Mouse (Mus musculus): ENCODE data around the gene Fut8.

Fut8 gene

DNA sequence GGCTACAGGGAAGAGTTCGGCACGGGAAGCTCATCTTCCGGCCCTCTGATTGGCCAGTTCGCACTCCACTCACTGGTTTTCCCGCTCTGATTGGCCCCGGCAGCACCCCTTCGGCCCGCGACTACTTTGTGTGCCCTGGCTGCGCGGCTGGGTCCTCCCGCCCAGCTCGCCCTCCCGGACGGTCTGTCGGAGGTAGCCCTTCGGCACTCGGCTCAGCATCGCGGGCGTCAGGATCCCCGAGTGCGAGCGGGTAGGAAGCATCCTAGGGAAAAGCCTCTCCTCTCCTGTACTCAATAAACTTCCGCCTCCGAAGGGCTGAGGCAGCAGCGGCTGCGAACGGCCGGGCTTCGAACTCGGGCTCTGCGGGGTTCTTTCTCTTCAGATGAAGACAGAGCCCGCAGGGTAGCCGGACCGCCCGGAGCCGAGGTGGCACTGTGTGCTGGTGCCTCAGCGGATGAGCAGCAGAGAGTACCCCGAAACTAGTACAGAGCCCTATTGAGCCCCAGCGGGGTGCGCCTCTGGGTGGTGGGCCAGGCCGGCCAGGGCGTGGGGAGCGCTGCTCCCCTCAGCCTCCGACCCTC is at the start of gene Fut8:
Gene Fut8, plus strand, starts transcription at position 176 of the 581 bp plus-strand sequence.
- DNase-seq (ENCODE audit: low spot score in 2 of 2): peak; percentile 86 to 88

DNA sequence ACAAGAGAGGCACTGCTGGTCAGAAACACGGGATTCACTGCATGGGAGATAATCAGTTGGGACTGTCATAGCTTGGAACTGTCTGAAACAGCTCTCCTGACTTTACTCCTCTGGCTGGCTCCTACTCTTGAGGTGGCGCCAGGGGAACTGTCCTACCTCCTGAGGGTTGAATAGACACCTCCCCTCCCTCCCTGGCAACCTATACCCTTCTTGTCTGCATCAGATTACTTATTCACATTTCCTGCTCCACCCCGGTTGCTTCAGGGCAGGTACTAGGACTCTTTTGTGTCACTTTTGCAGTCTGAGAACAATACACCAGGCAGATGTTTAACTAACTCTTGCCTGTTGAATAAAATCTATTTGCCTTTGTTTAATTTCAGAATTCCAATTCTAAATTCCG is 48.8 kb upstream of the Fut8 start:
- DNase-seq (ENCODE audit: low spot score in 2 of 2): peak in 1 of 2 experiments; percentile 11

DNA sequence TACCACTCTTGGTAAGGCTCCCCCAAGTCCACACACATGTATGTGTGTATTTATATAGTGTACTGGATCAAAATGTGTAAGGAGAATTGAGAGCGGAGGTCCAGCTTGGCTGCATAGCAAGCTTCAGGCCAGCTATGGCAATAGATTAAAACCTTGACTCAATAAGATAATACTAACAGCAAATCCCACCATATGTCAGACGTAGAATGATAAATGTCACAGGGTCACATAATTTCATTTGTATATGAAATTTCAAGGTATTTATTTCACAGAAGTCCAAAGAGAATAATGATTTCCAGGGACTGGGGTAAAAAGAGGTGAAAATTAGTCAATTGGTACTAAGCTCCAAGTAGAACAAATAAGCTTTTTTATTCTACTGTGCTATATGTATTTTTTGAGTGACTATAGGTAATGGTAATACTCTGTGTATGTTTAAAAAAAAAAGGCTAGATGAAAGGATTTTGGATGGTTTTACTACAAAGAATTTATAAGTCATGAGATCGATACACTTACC is 47.9 kb upstream of the Fut8 start:
- DNase-seq (ENCODE audit: low spot score in 2 of 2): no peak

DNA sequence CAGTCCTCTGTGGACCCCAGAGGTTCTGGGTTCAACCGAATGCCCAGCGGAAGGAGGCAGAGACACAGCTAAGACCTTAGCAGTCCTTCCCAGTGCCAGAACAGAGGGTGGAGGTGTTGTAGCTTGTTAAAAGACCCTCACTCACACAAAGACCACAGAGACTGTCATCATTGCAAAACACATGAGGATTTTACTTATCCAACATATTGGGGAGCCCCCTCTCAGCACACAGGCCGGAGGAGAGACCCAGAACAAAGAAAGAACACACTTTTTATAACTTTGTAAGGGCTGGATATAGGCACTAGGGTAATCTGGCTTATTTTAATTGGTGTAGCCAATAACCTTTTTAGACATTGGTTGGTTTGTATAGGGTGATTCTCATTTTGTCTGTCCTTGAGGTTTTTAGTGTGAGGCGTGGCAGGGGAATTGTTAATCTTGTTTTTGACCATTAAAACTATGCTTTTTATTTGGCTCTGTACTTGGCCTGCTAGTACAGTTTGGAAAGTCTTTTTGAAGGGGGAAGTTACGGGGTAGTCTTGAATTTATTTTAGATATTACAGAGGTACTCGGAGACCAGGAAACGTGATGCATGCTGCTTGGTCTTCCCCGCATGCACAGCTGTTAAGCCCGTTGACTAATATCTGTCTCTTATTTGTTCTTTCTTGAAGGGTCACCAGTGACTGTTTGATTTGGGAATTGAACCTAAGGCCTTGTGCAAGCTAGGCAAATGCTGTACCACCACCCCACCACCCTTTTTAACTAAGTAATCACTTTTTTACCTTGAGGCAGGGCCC is 46.2 kb upstream of the Fut8 start:
- DNase-seq (ENCODE audit: low spot score in 2 of 2): no peak

DNA sequence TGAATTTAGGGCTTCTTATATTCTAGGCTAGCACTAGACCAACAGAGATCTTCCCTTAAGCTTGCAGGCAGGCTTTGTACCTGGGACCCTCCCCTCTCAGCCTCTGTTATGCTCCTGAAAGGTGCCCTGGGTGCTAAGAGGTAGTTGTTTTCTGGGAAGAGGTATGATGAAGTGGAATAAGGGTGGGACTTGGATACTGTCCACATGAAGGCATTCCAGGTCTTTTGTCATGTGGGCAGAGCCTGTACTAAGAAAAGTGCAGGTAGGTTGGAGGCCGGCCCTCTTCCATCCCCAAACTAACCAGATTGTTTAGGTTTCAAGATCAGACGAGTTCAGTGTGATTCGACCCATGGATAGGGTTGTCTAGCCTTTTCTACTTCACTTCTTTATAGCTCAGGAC is 45.2 kb upstream of the Fut8 start:
- DNase-seq (ENCODE audit: low spot score in 2 of 2): no peak

DNA sequence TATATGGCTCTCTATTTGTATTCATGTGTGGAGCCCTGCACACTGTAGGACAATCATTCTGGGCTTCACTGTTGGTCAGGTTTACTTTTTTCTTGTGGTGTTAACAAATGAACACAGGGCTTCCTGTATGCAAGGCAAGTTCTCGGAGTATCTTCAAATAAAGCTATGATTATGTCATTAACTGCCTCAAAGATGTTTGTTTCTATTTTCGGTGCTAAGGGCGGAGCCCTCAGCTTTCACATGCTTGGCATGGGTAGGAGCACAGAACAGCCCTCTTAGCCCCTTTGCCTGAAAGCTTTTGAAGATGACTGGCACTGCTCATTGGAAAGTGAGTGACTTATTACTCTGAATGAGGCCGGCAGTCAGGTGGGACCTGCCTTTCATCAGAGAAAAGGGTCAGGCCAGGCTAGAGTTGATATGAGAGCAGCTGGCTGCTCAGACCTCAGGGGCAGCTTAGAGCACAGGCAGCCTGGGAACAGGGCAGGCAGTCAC is 44.7 kb upstream of the Fut8 start:
- peak; percentile 21 to 25 for DNase-seq (ENCODE audit: low spot score in 2 of 2)

DNA sequence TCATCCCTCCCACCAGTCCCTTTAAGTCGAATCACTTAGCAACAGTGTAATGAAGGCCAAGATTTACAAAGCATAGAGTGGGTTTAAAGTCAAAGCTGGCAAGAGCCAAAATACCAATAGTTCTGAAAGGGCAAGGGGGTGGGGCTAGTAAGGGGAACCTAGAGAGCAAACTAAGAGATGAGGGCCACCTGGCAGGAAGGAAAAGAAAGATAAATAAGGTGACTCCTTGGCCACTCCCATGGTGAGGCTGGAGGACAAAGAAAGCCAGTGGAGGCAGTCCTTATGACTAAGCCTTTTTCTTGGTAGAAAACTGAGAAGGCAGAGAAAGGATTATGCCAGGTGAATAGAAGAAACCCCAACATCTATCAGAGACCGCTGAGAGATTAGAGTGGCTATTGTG is 42.9 kb upstream of the Fut8 start:
- peak; percentile 44 to 58 for DNase-seq (ENCODE audit: low spot score in 2 of 2)

DNA sequence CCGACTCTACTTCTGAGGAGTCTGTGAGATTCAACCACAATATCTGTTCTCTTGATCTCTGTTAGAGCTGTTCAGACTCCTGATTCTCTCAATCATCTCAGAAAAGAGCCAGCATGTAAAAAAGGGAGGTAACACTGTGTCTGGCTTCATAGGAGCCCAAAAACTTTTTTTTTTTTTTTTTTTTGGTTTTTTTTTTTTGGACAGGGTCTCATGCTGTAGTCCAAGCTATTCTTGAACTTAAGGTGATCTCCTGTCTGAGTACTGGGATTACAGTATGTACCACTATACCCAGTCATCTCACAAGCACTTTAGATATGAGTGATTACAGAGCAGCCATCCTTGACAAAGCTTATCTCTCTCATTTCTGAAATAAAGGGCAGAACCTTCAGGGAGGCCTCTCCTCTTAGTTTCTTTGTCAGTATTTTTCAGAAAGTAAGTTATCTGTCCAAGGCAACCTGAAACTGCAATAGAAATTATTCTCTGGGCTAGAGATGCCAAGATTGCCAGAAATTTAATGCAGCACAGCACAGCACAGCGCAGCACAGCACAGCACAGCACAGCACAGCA is 41.3 kb upstream of the Fut8 start:
- no peak for DNase-seq (ENCODE audit: low spot score in 2 of 2)

DNA sequence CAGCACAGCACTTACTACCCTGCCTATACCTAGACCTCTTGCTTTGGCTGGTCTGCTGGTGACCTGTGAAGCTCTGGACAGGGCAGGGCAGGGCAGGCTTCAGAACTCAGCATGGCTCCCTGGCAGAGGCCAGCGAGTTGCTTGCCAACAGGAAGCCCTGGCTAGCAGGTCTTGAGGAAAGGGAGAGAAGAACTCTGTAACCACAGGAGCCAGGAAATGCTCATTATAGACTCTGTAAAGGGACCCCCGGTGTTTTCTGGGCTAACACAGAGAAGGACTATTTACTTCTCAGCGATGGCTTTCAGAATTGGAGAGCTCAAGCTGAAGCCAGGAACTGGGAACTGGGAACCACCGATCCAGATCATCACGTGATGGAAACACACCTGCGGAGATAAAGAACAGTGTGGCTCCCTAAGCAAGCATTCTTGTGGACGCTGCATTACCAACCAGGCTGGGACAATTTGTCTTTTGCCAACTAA is 40.8 kb upstream of the Fut8 start:
- peak; percentile 13 to 27 for DNase-seq (ENCODE audit: low spot score in 2 of 2)

DNA sequence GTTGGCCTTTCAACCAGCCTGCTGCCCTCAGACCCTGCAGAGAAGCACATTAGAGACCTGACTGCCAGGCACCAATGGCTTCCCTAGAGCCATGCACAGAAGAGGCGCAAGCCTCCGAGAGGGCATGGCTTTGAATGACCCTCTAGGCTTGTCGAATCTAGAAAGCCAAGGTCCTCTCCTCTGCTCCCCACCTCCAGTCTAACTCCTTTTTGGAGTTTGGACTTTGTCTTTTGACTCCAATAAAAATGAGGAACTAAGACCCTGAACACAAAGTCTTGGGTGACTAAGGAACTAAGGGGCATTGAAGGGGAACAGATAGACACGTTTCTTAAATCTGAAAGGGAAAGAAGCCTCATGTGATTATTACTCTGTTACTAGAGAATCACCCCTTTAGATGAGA is 39.7 kb upstream of the Fut8 start:
- DNase-seq (ENCODE audit: low spot score in 2 of 2): no peak

DNA sequence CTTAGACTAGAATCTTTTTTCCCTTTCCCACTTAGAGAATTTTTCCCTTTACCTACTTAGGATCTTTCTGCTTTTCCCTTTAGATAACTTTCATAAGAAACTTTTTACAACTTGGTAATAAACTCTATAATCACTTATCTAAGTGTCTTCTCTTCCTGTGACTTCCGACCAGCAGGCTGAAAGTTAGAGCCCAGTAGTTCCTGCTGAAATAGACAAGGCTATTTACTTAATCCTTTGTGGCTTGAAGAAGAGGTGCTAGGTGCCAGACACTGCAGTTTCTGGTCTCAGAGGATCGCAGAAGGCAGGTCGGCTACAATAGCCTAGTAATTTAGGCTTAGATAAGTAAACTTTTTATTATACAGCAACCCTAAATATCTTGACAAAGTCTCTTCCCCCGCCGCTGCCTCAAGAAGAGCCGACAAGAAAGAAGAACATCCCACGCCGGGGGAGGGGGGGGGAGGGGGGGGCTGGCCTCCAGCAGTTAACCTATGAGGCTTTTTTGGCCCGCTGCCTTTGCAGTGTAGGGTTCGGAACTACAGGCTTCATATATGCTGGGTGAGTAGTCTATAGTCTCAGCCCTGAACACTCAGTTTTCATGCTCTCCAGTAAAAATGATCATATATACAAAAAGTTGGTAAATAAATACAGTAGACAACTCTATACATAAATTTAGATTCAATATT is 36.3 kb upstream of the Fut8 start:
- DNase-seq (ENCODE audit: low spot score in 2 of 2): no peak

DNA sequence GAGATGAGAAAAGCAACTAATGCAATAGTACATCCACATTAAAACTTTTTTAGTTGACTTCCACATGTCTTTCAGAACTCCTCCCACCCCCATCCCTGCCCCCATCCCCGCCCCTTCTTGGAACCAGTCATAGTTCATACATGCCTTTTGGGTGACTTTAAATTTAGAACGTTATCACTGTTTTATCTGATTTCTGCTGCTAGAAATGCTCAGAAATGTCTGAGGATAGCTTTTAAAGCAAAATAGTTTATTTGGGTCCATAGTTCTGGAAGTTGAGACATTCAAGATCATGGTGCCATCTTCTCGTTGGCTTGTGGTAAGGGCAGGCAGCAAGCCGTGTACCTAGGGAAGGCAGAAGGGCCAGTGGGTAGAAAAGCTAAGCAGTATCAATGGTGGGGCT is 34.8 kb upstream of the Fut8 start:
- DNase-seq (ENCODE audit: low spot score in 2 of 2): no peak

DNA sequence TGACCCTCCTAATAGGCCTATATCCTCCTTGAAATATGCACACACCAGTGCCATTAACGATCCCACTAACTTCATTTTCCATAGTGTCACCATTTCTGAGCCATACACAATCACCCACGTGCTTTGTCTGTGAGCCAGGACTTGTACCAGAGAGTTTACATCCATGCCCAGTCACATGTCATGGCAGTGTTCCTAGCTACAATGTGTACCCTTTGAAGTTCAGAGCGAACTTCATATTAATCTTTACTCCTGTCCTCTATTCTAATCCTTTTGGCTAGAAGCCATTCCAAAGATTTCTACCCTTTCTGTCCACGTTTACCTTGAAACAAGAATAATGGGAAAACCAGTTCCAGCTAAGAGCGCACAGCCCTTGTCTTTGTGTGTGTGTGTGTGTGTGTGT is 31.1 kb upstream of the Fut8 start:
- DNase-seq (ENCODE audit: low spot score in 2 of 2): no peak

DNA sequence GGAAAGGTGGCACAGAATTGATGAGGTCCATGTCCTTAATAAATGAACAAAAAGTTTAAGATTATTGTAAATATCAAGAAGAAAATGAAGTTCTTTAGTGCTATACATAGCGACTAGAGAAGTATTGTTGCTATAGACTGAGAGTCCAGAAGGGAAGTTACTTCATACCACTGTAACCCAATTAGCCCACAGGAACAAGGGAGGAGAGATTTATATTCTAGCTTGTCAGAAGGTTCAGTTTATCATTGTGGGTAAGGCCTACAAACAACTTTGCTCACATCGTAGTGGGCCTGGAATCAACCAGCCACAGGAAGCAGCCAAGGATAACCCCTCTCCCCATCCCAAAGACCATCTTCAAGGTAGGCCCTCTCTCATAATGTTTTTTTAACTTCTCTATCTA is 29.9 kb upstream of the Fut8 start:
- no peak for DNase-seq (ENCODE audit: low spot score in 2 of 2)

DNA sequence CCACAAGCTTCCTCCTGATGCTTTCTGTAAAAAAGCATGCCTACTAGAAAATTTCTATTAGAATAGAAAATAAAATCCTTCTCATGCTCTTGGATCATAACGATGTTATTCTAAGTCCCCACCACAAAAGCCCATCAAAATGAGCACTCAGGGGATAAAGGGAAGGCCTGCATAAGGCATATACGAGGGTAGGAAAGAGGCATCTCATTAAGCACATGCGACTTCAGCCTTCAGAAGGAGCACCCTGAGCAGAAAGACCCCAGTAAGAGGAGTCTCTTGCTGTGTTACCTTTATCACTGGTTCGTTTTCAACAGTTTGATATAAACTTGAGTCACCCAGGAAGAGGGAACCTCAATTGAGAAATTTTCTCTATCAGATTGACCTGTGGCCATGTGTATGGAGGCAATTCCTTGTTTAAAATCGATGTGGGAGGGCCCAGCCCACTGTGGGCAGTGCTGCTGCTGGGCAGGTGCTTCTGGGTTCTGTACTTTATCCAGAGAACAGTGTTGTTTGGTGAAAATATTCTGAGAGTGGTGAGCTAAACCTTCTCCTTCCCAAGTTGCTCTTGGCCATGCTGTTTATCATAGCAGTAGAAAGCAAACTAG is 29.2 kb upstream of the Fut8 start:
- no peak for DNase-seq (ENCODE audit: low spot score in 2 of 2)

DNA sequence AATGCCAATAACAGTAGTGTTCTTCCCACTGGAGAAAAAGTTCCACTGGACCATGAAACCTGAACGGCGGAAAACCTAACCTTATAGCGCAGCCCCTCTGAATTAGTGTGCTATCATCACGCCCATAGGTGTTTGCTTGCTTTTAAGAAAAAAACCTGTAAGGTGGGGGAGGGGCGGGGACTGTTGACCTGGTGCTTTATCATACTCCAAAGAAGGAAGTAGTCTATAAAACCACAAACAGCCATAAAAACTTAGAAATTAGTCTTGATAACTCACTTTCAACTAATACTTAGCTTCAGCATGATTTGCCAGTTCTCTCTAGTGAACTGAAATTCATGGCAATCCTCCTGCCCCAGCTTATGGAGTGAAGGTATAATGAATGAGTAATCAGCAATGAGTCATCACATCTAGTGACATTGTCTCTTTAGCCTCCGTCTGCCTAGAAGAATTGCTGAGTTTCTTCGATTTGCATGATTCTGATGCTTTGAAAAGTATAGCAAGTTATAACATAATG is 26.2 kb upstream of the Fut8 start:
- DNase-seq (ENCODE audit: low spot score in 2 of 2): no peak

DNA sequence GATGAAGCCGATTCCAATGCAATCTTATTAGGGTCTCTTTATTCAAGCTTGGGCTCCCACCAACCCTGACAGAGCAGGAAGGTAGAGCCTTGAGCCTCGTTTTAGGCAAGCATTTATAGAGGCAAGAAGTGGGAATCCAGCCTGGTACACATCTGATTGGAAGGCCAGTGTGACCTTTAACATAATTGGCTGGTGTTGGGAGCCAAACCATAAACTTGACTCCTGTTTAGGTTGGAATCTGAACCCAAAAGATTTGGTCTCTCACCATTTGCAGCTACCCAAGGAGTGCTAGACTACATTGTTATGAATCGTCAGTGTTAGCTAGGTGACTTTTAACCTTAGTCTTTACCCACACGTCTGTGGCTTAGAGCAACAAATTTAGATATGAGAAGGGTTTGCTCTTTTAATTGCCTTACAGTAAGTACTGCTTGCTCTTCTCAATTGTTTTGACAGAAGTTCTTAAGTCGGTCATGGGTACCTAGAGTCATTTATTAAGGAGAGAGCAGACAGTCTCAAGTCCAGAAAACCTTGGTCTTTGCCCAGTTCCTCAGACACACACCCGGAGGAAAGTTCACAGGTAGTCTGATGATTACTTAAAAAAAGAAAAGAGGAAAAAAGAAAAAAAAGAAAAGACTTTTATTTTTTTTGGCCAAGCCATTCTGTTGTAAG is 23.9 kb upstream of the Fut8 start:
- no peak for DNase-seq (ENCODE audit: low spot score in 2 of 2)

DNA sequence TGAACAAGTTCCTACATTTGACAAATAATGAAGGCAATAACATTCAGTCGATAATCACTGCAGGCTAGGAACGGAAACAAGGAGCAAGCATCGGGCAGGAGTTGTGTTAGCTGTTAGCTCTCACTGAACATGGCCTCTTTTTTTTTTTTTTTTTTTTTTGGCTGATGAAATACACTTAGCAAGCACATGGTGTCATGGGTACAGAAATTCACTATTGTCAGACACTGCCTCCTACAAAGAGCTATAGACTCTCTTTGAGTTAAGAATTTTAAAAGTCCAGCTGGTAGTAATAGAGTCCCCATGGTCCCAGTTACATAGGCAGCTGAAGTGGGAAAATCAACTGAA is 23.4 kb upstream of the Fut8 start:
- no peak for DNase-seq (ENCODE audit: low spot score in 2 of 2)

DNA sequence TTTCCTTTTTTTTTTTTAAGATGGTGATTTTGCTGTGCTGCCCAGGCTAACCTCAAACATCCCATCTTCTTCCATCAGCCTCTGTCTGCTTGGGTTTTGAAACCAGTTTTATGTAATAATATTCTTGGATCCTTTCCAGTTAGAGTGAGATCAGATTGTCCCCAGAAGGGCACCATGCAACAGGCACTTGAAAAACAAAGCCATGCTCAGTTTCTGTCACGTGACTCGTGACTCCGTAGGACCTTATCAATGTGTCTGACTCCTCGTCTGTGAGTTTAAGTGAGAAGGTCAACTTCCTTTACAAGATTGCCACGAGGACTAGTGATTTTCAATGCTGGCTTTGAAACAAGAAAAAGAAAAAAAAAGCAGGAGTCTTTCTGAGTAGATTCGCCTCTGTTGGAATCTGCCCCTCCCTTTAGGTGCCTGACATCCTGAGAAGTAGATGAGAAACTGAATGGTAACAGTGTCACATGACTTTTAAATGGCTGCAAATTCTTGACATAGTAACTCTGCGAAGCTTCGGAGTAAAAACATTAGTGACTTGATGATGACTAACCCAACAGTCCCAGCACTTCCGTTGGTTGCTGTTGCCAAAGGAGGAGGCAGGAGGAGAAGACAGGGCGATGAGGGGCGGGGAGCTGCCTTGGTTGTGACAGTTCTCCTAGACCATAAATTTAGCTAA is 21.3 kb upstream of the Fut8 start:
- DNase-seq (ENCODE audit: low spot score in 2 of 2): no peak

DNA sequence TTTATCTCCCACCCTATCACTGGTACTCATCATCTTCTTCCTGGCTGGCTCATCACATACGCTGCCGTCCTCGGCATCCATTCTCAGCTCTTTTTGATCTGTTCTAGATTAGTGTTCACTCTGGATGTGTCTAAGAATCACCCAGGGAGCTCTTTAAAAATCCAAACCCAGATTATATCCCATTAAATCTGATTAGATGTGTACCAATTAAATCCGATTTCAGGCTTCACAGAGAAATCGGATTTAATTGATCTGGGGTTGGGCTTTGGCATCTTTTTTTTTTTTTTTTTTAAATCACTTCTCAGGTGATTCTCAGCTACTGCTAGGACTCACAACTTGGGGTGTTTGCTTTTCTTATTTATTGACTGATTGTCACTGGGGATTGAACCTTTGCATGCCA is 17.3 kb upstream of the Fut8 start:
- no peak for DNase-seq (ENCODE audit: low spot score in 2 of 2)

Data from spleen, postnatal 36 days (tissue).